Mouse (Mus musculus): Measurements from ENCODE around the gene Rab39b.

Rab39b gene

GRCm38 (mm10) chrX:75577582-75578324 lies at the start of gene Rab39b:
Gene Rab39b (minus strand): TSS chrX:75578231.
- peak; percentile 35 for DNase-seq (ENCODE audit: low read depth, low spot score)

DNA sequence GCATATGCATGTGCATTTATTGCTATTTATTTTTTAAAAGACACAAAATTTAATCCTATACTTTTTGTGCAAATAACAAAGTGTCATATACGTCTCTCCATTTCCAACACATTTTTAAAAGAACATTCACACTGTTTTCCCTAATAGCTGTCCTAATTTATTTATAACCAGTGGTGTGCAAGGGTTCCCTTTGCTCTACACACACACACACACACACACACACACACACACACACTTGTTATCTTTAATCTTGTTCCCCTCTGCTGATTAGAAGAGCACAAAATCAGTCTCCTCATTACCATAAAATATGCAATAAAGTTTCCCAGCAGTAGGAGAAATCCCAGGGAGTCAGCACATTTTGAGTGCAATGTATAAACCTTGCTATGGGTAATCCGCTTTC lies 508 bp upstream of the Rab39b start:
- DNase-seq (ENCODE audit: low read depth, low spot score) = no peak

All from CD4-positive helper T cell, adult 2 months (primary cell).